Mouse (Mus musculus): Measurements from ENCODE around the gene Moxd1. TPM values are rescaled to one million over a fixed set of nuclear protein-coding genes. Genes with fewer than 3 reads are reported as not detected.

Gene Moxd1
- total RNA-seq, 1 experiment from 2014 or later, result not detected

- no peak for ATAC-seq (ENCODE audit: extremely low read depth, insufficient number of reproducible peaks, low FRiP score, poor library complexity, severe bottlenecking)
These were observed 117.9 kb downstream of the Moxd1 start for GRCm38 (mm10) chr10:24341214-24341589.

DNA sequence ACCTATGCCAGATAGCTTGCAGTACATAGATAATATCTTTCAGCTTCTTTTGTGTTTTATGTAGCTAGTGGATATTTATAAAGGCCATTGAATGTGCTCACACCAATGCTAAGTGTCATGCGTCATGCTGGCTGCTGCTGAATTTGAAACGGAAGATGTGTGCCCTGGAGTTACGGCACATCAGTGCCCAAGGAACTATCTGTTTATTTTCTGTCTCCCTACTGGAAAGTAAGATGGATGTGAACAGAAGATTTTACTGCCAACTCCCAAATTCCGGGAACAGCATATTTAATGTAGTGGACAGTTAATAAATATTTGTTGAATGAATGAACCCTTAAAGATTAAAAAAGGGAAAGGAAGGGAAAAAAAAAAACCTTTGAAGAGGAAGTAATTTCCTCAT lies 119.8 kb downstream of the Moxd1 start:
- no peak for ATAC-seq (ENCODE audit: extremely low read depth, insufficient number of reproducible peaks, low FRiP score, poor library complexity, severe bottlenecking)

Other genes with a start within 250 kb of the Moxd1 start
- not detected in 2 replicates for gene Taar6, start 237.9 kb upstream of the Moxd1 start, total RNA-seq (2017)
- gene Taar7a, start 230.0 kb upstream of the Moxd1 start, total RNA-seq (2017), result not detected in 2 replicates
- gene Taar7b, start 223.6 kb upstream of the Moxd1 start, total RNA-seq (2017), result not detected in 2 replicates
- gene Taar7d, start 196.3 kb upstream of the Moxd1 start, total RNA-seq (2017), result not detected in 2 replicates
- gene Taar7e, start 185.9 kb upstream of the Moxd1 start, total RNA-seq (2017), result not detected in 2 replicates
- not detected in 2 replicates for gene Taar7f, start 174.0 kb upstream of the Moxd1 start, total RNA-seq (2017)
- not detected in 2 replicates for gene Taar8a, start 147.0 kb upstream of the Moxd1 start, total RNA-seq (2017)
- gene Taar8b, start 131.2 kb upstream of the Moxd1 start, total RNA-seq (2017), result not detected in 2 replicates
- not detected in 2 replicates for gene Taar8c, start 121.6 kb upstream of the Moxd1 start, total RNA-seq (2017)
- not detected in 2 replicates for gene Taar9, start 114.0 kb upstream of the Moxd1 start, total RNA-seq (2017)
- 95.9 and 112 TPM in 2 replicates for gene Stx7, start 74.2 kb upstream of the Moxd1 start, total RNA-seq (2017)